Mouse (Mus musculus): ENCODE data around the gene Prkaa2. TPM values are rescaled to one million over a fixed set of nuclear protein-coding genes. Genes with fewer than 3 reads are reported as not detected.

The Prkaa2 gene
- total and polyA plus RNA-seq, 2 experiments from 2014 or later, result 18.4 to 25.3 TPM

DNA sequence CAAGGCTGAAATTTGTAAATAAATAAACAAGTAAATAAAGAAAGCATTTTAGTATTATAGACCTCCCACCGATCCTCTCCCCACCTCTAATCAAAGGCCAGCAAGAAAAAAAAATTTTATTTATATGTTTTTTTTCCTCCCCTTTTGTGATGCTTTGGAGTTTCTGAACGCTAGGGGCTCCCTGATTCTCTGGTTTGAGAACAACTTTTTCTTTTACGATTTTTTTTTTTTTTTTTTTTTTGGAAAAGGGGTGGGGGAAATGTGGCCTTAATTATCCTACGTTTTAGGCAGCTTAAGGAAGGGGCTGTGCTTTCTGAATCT, 47.2 kb upstream of the Prkaa2 start:
- DNase-seq (ENCODE audit: low spot score) (no peak), ATAC-seq (ENCODE audit: low FRiP score) (no peak)
- peak overlapping the region; percentile 74; the same call in 1 of the 2 replicates for H3K27ac ChIP-seq (ENCODE audit: low read depth, low read length)
- 0% methylated on average over 4 of the region's 4 CpGs for WGBS
- H3K4me3 ChIP-seq (ENCODE audit: low read depth, low read length), result peak overlapping the region; percentile 72
- no peaks in the 10 kb centered on the region for H3K27me3 ChIP-seq (ENCODE audit: insufficient read depth, low read length)
- peaks cover 4% of the 10 kb centered on the region; the same call in 1 of the 2 replicates for H3K4me1 ChIP-seq (ENCODE audit: insufficient read depth, low read length)
- H3K9ac ChIP-seq (replicated peaks; ENCODE audit: low read length, poor library complexity, severe bottlenecking), result no peak overlapping the region
- peak; percentile 69 for TF ChIP-seq CTCF (IDR thresholded peaks at IDR 0.05)
- H3K36me3 ChIP-seq (ENCODE audit: insufficient read depth, low read length), result no peaks in the 10 kb centered on the region
- peak overlapping the region; percentile 89 for H3K4me2 ChIP-seq (ENCODE audit: low read depth, low read length, poor library complexity, severe bottlenecking)
- no peaks in the 10 kb centered on the region for H3K9me3 ChIP-seq (ENCODE audit: low read length)

DNA sequence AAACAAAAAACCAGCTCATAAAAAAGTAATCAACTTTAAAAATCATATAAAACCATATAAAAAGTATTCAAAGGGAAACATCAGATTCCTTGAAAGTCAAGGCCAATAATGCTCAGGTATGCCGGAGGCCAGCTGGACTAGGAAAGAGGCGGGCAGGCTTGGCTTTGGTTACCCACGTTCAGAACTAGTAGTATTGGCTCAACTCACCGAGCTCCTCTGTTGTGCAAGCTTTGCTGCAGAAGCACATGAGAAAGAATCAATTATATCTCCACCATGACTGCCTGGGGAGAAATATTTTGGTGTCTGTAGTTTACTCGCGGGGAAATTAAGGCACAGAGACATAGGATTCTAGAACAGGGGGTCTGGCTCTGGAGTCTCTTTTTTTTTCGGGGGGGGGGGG, 46.6 kb upstream of the Prkaa2 start:
- ATAC-seq (ENCODE audit: low FRiP score) (no peak), DNase-seq (ENCODE audit: low spot score) (no peak)
- Histone ChIP-seq H3K4me3 (ENCODE audit: low read depth, low read length) (no peak overlapping the region), H3K4me1 (ENCODE audit: insufficient read depth, low read length) (peaks cover 3% of the 10 kb centered on the region; the same call in 1 of the 2 replicates), H3K9me3 (ENCODE audit: low read length) (no peaks in the 10 kb centered on the region), H3K36me3 (ENCODE audit: insufficient read depth, low read length) (no peaks in the 10 kb centered on the region), H3K4me2 (ENCODE audit: low read depth, low read length, poor library complexity, severe bottlenecking) (no peak overlapping the region), H3K9ac (replicated peaks; ENCODE audit: low read length, poor library complexity, severe bottlenecking) (no peak overlapping the region), H3K27ac (ENCODE audit: low read depth, low read length) (no peak overlapping the region), H3K27me3 (ENCODE audit: insufficient read depth, low read length) (no peaks in the 10 kb centered on the region)
- WGBS, result 78% methylated on average over 7 of the region's 7 CpGs
- no peak for TF ChIP-seq CTCF (IDR thresholded peaks at IDR 0.05)

DNA sequence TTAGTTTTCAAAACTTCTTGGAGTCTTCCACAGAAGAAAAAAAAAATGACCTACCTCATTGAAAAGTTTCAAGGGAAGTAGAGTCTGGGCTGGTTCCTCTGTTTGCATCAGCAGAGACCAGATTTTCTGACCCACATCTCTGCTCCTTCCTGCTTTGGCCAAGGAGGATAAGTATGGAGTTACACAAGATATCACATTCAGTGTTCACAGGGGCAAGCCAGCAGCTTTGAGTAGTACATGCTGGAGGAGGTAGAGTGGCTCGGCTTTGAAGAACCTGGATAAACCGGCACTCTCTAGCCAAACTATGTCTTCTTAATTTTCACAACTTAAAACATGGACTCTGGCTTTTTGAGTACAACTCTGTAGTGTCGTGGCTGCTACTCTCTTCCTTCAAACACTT, 43.5 kb upstream of the Prkaa2 start:
- Histone ChIP-seq H3K9me3 (ENCODE audit: low read length) (no peaks in the 10 kb centered on the region), H3K4me1 (ENCODE audit: insufficient read depth, low read length) (no peaks in the 10 kb centered on the region), H3K9ac (replicated peaks; ENCODE audit: low read length, poor library complexity, severe bottlenecking) (no peak overlapping the region), H3K27me3 (ENCODE audit: insufficient read depth, low read length) (no peaks in the 10 kb centered on the region), H3K36me3 (ENCODE audit: insufficient read depth, low read length) (no peaks in the 10 kb centered on the region), H3K27ac (ENCODE audit: low read depth, low read length) (no peak overlapping the region), H3K4me2 (ENCODE audit: low read depth, low read length, poor library complexity, severe bottlenecking) (no peak overlapping the region), H3K4me3 (ENCODE audit: low read depth, low read length) (no peak overlapping the region)
- TF ChIP-seq CTCF (IDR thresholded peaks at IDR 0.05), result no peak
- no peak for DNase-seq (ENCODE audit: low spot score)
- ATAC-seq (ENCODE audit: low FRiP score), result no peak
- 90% methylated on average over 3 of the region's 3 CpGs for WGBS

DNA sequence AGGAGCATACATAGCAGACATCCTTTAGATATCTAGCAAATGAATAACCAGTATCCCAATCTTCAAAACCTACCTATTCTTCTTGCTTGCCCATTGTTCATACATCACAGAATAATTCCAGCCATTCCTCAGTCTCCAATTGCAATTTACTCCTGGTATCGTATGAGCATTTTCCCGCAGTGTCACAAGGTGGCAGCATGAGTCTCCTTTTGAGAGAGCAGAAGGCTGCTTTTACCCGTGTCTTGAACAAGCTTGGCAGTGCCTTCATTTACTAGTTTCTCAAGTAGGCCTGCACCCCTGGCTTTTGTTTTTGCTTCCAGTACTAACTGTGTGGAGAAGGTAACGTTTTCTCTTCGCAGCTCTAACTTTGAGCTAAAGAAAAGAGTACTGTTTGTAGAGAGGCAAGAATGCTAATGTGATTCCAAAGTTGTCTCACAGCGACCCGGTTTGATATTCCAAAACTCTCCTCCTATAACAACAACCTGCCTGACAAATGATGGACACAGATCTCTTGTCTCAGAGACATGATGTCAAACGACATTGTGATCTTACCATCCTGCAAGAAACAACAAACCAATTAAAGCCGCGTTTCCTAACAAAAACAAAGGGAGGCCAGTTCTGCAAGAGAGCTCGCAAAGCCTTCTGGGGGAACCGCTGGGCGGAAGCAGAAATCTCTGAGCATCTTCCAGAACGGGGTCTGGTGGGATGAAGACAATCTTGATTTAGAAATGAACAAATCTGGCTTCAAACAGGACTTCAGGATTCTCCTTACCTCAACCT, 42.4 kb upstream of the Prkaa2 start:
- no peak overlapping the region for H3K4me3 ChIP-seq (ENCODE audit: low read depth, low read length)

DNA sequence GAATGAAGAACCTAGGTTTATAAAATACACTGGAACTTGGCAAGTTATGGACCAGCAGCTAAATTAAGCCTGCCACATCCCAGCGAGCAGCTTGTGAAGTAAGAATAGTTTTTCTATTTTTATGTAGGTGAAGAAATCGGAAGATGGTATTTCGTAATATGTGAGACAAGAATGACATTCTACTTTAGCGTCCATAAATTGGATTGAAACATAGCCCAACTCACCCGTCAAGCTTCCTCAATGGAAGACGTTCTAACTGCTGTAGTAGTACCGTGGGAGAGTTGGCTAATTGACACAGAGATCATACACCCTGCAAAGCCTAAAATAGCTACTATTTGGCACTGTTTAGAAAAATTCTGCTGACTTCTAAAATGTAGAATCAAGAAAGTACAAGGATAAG, 39.8 kb upstream of the Prkaa2 start:
- TF ChIP-seq CTCF (IDR thresholded peaks at IDR 0.05), result no peak
- no peak overlapping the region for H3K4me2 ChIP-seq (ENCODE audit: low read depth, low read length, poor library complexity, severe bottlenecking)
- H3K9me3 ChIP-seq (ENCODE audit: low read length), result no peaks in the 10 kb centered on the region
- no peak for ATAC-seq (ENCODE audit: low FRiP score)
- no peak for DNase-seq (ENCODE audit: low spot score)
- H3K4me1 ChIP-seq (ENCODE audit: insufficient read depth, low read length), result no peaks in the 10 kb centered on the region
- H3K4me3 ChIP-seq (ENCODE audit: low read depth, low read length), result no peak overlapping the region
- WGBS, result 85% methylated on average over 7 of the region's 7 CpGs
- no peaks in the 10 kb centered on the region for H3K36me3 ChIP-seq (ENCODE audit: insufficient read depth, low read length)
- no peak overlapping the region for H3K9ac ChIP-seq (replicated peaks; ENCODE audit: low read length, poor library complexity, severe bottlenecking)
- H3K27ac ChIP-seq (ENCODE audit: low read depth, low read length), result no peak overlapping the region
- no peaks in the 10 kb centered on the region for H3K27me3 ChIP-seq (ENCODE audit: insufficient read depth, low read length)

More for the DNA sequence above, 42.4 kb upstream of the Prkaa2 start:
- Histone ChIP-seq H3K36me3 (ENCODE audit: insufficient read depth, low read length) (no peaks in the 10 kb centered on the region), H3K9me3 (ENCODE audit: low read length) (no peaks in the 10 kb centered on the region), H3K27me3 (ENCODE audit: insufficient read depth, low read length) (no peaks in the 10 kb centered on the region), H3K4me2 (ENCODE audit: low read depth, low read length, poor library complexity, severe bottlenecking) (no peak overlapping the region), H3K9ac (replicated peaks; ENCODE audit: low read length, poor library complexity, severe bottlenecking) (no peak overlapping the region), H3K4me1 (ENCODE audit: insufficient read depth, low read length) (no peaks in the 10 kb centered on the region), H3K27ac (ENCODE audit: low read depth, low read length) (no peak overlapping the region)
- DNase-seq (ENCODE audit: low spot score) (peak; percentile 93), ATAC-seq (ENCODE audit: low FRiP score) (no peak)
- peak; percentile 98 for TF ChIP-seq CTCF (IDR thresholded peaks at IDR 0.05)
- 46% methylated on average over 14 of the region's 14 CpGs for WGBS

DNA sequence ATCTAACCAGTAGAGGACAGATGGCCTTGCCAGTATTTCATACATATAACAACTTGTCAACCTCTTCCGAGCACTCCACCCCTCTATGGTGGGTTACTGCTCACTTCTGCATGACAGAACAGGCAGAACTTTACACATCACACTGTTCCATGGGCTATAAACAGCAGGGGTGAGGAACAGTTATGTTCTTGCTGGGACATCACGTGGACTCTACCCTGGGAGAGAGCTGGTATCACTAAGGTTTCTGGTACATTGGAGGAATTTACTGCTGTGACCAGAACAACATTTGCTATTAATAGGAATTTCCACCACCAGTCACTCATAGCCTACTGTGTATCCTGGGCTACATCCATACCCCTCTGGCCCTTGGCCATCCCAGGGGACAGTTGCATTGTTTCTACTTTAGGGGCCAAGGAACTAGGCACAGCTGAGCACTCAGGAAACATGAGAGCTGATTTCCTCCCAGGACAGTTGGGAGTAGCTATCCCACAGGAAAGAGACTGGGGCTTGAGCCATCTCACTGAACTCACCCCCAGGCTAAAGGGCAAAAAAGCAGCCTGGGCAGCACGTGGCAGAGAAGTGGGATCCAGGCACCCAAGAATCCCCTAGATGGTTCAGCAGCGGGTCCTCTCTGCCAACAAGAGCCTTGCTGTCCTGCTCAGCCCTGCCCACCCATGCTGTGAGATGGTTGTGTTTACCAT, 23.8 kb upstream of the Prkaa2 start:
- no peak overlapping the region for H3K4me3 ChIP-seq (ENCODE audit: low read depth, low read length)
- H3K9ac ChIP-seq (replicated peaks; ENCODE audit: low read length, poor library complexity, severe bottlenecking), result no peak overlapping the region
- H3K27me3 ChIP-seq (ENCODE audit: insufficient read depth, low read length), result no peaks in the 10 kb centered on the region
- H3K36me3 ChIP-seq (ENCODE audit: insufficient read depth, low read length), result no peaks in the 10 kb centered on the region
- H3K27ac ChIP-seq (ENCODE audit: low read depth, low read length), result no peak overlapping the region
- TF ChIP-seq CTCF (IDR thresholded peaks at IDR 0.05), result no peak
- no peaks in the 10 kb centered on the region for H3K4me1 ChIP-seq (ENCODE audit: insufficient read depth, low read length)
- H3K4me2 ChIP-seq (ENCODE audit: low read depth, low read length, poor library complexity, severe bottlenecking), result no peak overlapping the region
- DNase-seq (ENCODE audit: low spot score) (no peak), ATAC-seq (ENCODE audit: low FRiP score) (no peak)
- WGBS, result 88% methylated on average over 4 of the region's 4 CpGs
- no peaks in the 10 kb centered on the region for H3K9me3 ChIP-seq (ENCODE audit: low read length)
